In the genomic region with DNA sequence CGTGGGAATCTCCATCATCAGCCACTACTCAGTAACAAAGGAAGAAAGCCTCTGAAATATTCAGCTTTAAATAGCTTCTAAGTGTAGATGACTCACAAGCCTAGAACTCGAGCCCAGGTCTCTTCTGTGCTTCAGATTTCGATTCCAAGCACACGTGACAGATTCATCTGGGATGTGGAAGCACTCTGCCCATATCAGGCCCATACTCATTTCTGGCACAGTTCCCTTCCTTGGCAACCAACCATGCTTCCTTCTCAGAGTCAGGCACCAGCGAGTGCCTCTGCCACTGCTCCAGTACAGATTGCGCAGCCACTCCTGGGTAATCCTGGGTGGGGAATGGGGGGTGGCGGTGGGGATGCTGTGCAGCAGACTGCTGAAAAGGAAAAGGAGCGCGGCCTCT, we compare ENCODE assay signal across 8 mouse cellular contexts. TPM values are rescaled to one million over a fixed set of nuclear protein-coding genes. Genes with fewer than 3 reads are reported as not detected.
A peak's percentile ranks its signal among the peaks of the same experiment; 100 is the strongest.
DNase-seq lines count a peak whose midpoint lies in the region; ATAC-seq and TF ChIP-seq lines count a peak whose summit lies in the region.

No protein-coding gene starts in this region.

- intact Hi-C loops in gastrocnemius, postnatal 14 days (cut with DNase I; ENCODE audit: low total_unique reads) = no loop called here

- no peak overlapping the region for H3K27ac ChIP-seq in intestine, embryonic 15.5 days
- no peak overlapping the region for H3K27ac ChIP-seq in intestine, postnatal 0 days (ENCODE audit: low read depth, low read length)
- no peak overlapping the region for H3K27ac ChIP-seq in cerebellum, adult 2 months (ENCODE audit: insufficient read depth, low read length)
- H3K27ac ChIP-seq in lung, embryonic 14.5 days (ENCODE audit: low read depth) = peak overlapping the region; percentile 9; the same call in 1 of the 2 replicates

- peak; percentile 17; the same call in 1 of the 2 replicates for ATAC-seq in intestine, embryonic 15.5 days
- no peak for ATAC-seq in intestine, postnatal 0 days
- ATAC-seq in lung, embryonic 14.5 days (ENCODE audit: insufficient read depth) = peak; percentile 25; the same call in 1 of the 2 replicates
- no peak for ATAC-seq in erythroid progenitor cell, adult 5-6 weeks (replicated peaks; ENCODE audit: low FRiP score, poor library complexity, severe bottlenecking)

- H3K9me3 ChIP-seq in intestine, embryonic 15.5 days = no peaks in the 10 kb centered on the region
- no peaks in the 10 kb centered on the region for H3K9me3 ChIP-seq in intestine, postnatal 0 days (ENCODE audit: control insufficient read depth)
- H3K9me3 ChIP-seq in lung, embryonic 14.5 days (ENCODE audit: low read depth, low read length) = no peaks in the 10 kb centered on the region

- DNase-seq in cerebellum, adult 2 months = peak; percentile 34 to 61
- peak; percentile 54 for DNase-seq in gastrocnemius, postnatal 14 days
- peak; percentile 54 for DNase-seq in kidney, postnatal 14 days
- peak; percentile 58 for DNase-seq in lung, embryonic 14.5 days
- DNase-seq in right cerebral cortex, postnatal 4 days = peak; percentile 62

- no peak overlapping the region for H3K4me2 ChIP-seq in intestine, embryonic 15.5 days (replicated peaks)
- H3K4me2 ChIP-seq in intestine, postnatal 0 days (replicated peaks; ENCODE audit: low read depth) = no peak overlapping the region
- no peak overlapping the region for H3K4me2 ChIP-seq in lung, embryonic 14.5 days

- TF ChIP-seq CTCF in intestine, postnatal 0 days (IDR thresholded peaks at IDR 0.05; ENCODE audit: low read depth) = no peak
- TF ChIP-seq CTCF in cerebellum, adult 2 months (IDR thresholded peaks at IDR 0.05; ENCODE audit: borderline replicate concordance, insufficient read depth, low read depth, low read length) = no peak
- no peak for TF ChIP-seq CTCF in lung, embryonic 14.5 days (IDR thresholded peaks at IDR 0.05; ENCODE audit: low read depth)

- no peak for TF ChIP-seq POLR2A in cerebellum, adult 2 months (IDR thresholded peaks at IDR 0.05; ENCODE audit: borderline replicate concordance, insufficient read depth, low read length)

- no peak overlapping the region for H3K4me3 ChIP-seq in intestine, embryonic 15.5 days (replicated peaks)
- no peak overlapping the region for H3K4me3 ChIP-seq in intestine, postnatal 0 days (ENCODE audit: low read depth, low read length)
- peak overlapping the region; percentile 18 for H3K4me3 ChIP-seq in cerebellum, adult 2 months (replicated peaks; ENCODE audit: insufficient read depth, low read depth, low read length)
- H3K4me3 ChIP-seq in lung, embryonic 14.5 days (ENCODE audit: low read depth, low read length) = no peak overlapping the region

- H3K36me3 ChIP-seq in intestine, embryonic 15.5 days = no peaks in the 10 kb centered on the region
- H3K36me3 ChIP-seq in intestine, postnatal 0 days (ENCODE audit: control insufficient read depth, insufficient read depth) = no peaks in the 10 kb centered on the region
- no peaks in the 10 kb centered on the region for H3K36me3 ChIP-seq in lung, embryonic 14.5 days (ENCODE audit: insufficient read depth)

- 60% methylated on average over 9 of the region's 9 CpGs for WGBS in intestine, embryonic 15.5 days
- 66% methylated on average over 9 of the region's 9 CpGs for WGBS in intestine, postnatal 0 days
- WGBS in cerebellum, adult 2 months = 9% methylated on average over 9 of the region's 9 CpGs
- WGBS in lung, embryonic 14.5 days = 53% methylated on average over 9 of the region's 9 CpGs

- no peaks in the 10 kb centered on the region for H3K27me3 ChIP-seq in intestine, embryonic 15.5 days (replicated peaks)
- H3K27me3 ChIP-seq in intestine, postnatal 0 days (replicated peaks; ENCODE audit: control insufficient read depth, insufficient read depth, low read length) = no peaks in the 10 kb centered on the region
- H3K27me3 ChIP-seq in cerebellum, adult 2 months (ENCODE audit: control insufficient read depth, insufficient read depth, low read length) = no peaks in the 10 kb centered on the region
- H3K27me3 ChIP-seq in lung, embryonic 14.5 days (ENCODE audit: insufficient read depth, low read length) = no peaks in the 10 kb centered on the region

- no peak overlapping the region for H3K9ac ChIP-seq in intestine, embryonic 15.5 days
- H3K9ac ChIP-seq in intestine, postnatal 0 days (ENCODE audit: low read depth, low read length) = no peak overlapping the region
- no peak overlapping the region for H3K9ac ChIP-seq in lung, embryonic 14.5 days

- H3K4me1 ChIP-seq in intestine, embryonic 15.5 days (replicated peaks) = peaks cover 2% of the 10 kb centered on the region; the same call in 1 of the 2 replicates
- no peaks in the 10 kb centered on the region for H3K4me1 ChIP-seq in intestine, postnatal 0 days (replicated peaks; ENCODE audit: control insufficient read depth, insufficient read depth, low read length)
- H3K4me1 ChIP-seq in cerebellum, adult 2 months (ENCODE audit: control insufficient read depth, insufficient read depth, low read length) = 0 out of 2 replicates have a peak, but pooled peaks cover 3% of the 10 kb centered on the region
- H3K4me1 ChIP-seq in lung, embryonic 14.5 days (ENCODE audit: insufficient read depth) = no peaks in the 10 kb centered on the region

RNA-seq across cellular contexts. Expression of a gene that starts 46.5 kb away (rescaled TPM):
- polyA plus RNA-seq in intestine, embryonic 15.5 days (2015; fragmentation: Nextera tagmentation; extraction: Ambion mirVana) = 1.7 and 1.9 TPM in 2 replicates
- 0.81 and 0.97 TPM in 2 replicates for polyA plus RNA-seq in intestine, postnatal 0 days (2015; fragmentation: Nextera tagmentation; extraction: Ambion mirVana)
- 13.9 and 15.1 TPM in 2 replicates for polyA plus RNA-seq in cerebellum, adult 2 months (2012; rRNA removed)
- 1 to 10 TPM; 2.1 to 2.4 TPM for total RNA-seq in gastrocnemius, postnatal 14 days (2021)
- 2.0 and 2.4 TPM in 2 replicates for polyA plus RNA-seq in lung, embryonic 14.5 days (2014; fragmentation: Nextera tagmentation; extraction: Ambion mirVana)
- total RNA-seq in erythroid progenitor cell, adult 5-6 weeks (2015; ENCODE audit: low replicate concordance) = 3.2 and 7.5 TPM in 2 replicates
- total RNA-seq in erythroid progenitor cell, adult 5-6 weeks (2017; ENCODE audit: low replicate concordance) = 2.3 and 3.9 TPM in 2 replicates

Comparison
In these comparisons a context has a peak if more than half of its experiments do, and no peak if none do; other contexts are left out.
1. ATAC-seq: peak in intestine, embryonic 15.5 days (single experiment) and lung, embryonic 14.5 days (single experiment); none in intestine, postnatal 0 days (single experiment) and erythroid progenitor cell, adult 5-6 weeks (single experiment).
2. Peak in every context shown above with its lines, with median percentiles within 50 percentile points of each other: DNase-seq.